Mouse (Mus musculus): ENCODE data around the gene Olfr410. TPM values are rescaled to one million over a fixed set of nuclear protein-coding genes. Genes with fewer than 3 reads are reported as not detected.

The Olfr410 gene
- not detected for polyA plus RNA-seq (2014; fragmentation: Illumina TruSeq; extraction: RNeasy Lipid Tissue Mini Kit (QIAGEN cat#74804); ENCODE audit: low read depth, low replicate concordance)

GRCm38 (mm10) chr11:74337931-74338330 lies at the start of gene Olfr410:
TSS of gene Olfr410 (minus strand) at chr11:74338031.

GRCm38 (mm10) chr11:74361769-74362168 lies 23.9 kb upstream of the Olfr410 start, which contains the start of gene Olfr412:
TSS of gene Olfr412 (plus strand) at chr11:74362069.

DNA sequence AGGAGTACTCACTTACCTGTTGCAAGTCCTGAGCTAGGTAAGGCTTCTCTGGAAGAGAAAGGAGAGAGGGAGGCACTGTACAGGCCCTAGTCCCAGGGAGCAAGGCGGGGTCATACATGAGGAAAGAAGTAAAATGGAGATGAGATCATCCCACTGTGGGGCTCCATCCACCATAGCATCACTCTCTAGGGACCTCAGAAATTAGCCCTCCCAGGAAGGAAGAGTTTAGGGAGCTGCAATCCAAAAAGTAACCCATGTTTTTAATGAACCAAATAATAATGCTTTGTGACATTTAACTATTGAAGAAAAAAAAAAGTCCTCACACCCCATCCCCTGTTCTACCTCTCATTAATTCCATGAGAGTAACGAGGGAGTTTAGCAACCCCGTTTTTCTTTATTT lies 14.7 kb upstream of the Olfr410 start, which contains the start of gene Olfr411:
Olfr411 (minus strand) TSS at position 101 of the 400 bp plus-strand sequence.

DNA sequence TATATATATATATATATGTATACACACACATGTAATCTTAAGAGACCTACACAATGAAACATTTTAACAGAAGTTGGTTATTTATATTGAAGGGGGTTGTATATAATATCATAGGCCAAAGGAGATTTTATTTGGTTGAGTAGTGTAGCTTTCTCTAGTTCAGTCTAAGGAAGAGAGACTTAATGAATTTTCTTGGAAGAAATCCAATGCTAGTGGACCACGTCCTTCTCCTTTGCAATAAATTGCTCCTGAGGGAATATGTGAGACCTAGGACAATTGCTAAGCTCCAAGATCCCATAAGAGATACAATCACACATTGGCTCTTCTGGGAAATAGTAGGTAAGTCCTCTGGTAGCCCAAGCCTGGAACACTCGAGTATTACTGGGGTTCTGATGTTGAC lies 54.4 kb downstream of the Olfr410 start, which contains the start of gene Olfr59:
Olfr59 (plus strand) TSS at position 301 of the 400 bp plus-strand sequence.

Other genes starting within 250 kb of the Olfr410 start
- not detected for gene Olfr401, start 224.3 kb downstream of the Olfr410 start, polyA plus RNA-seq (2014; fragmentation: Illumina TruSeq; extraction: RNeasy Lipid Tissue Mini Kit (QIAGEN cat#74804); ENCODE audit: low read depth, low replicate concordance)
- not detected for gene Olfr402, start 184.5 kb downstream of the Olfr410 start, polyA plus RNA-seq (2014; fragmentation: Illumina TruSeq; extraction: RNeasy Lipid Tissue Mini Kit (QIAGEN cat#74804); ENCODE audit: low read depth, low replicate concordance)
- gene Olfr403, start 151.8 kb downstream of the Olfr410 start, polyA plus RNA-seq (2014; fragmentation: Illumina TruSeq; extraction: RNeasy Lipid Tissue Mini Kit (QIAGEN cat#74804); ENCODE audit: low read depth, low replicate concordance), result not detected
- gene Olfr43, start 126.7 kb downstream of the Olfr410 start, polyA plus RNA-seq (2014; fragmentation: Illumina TruSeq; extraction: RNeasy Lipid Tissue Mini Kit (QIAGEN cat#74804); ENCODE audit: low read depth, low replicate concordance), result not detected
- gene Olfr406, start 78.2 kb downstream of the Olfr410 start, polyA plus RNA-seq (2014; fragmentation: Illumina TruSeq; extraction: RNeasy Lipid Tissue Mini Kit (QIAGEN cat#74804); ENCODE audit: low read depth, low replicate concordance), result not detected
- not detected for gene Olfr59, start 54.3 kb downstream of the Olfr410 start, polyA plus RNA-seq (2014; fragmentation: Illumina TruSeq; extraction: RNeasy Lipid Tissue Mini Kit (QIAGEN cat#74804); ENCODE audit: low read depth, low replicate concordance)
- 0.69 TPM for gene Olfr411, start 14.6 kb upstream of the Olfr410 start, polyA plus RNA-seq (2014; fragmentation: Illumina TruSeq; extraction: RNeasy Lipid Tissue Mini Kit (QIAGEN cat#74804); ENCODE audit: low read depth, low replicate concordance)
- not detected for gene Olfr412, start 24.0 kb upstream of the Olfr410 start, polyA plus RNA-seq (2014; fragmentation: Illumina TruSeq; extraction: RNeasy Lipid Tissue Mini Kit (QIAGEN cat#74804); ENCODE audit: low read depth, low replicate concordance)

All from sigmoid colon, adult 10 weeks (tissue).